Mouse (Mus musculus) hindbrain, embryonic 10.5 days (tissue): ENCODE measurements around the gene Smpd2. TPM values are rescaled to one million over a fixed set of nuclear protein-coding genes. Genes with fewer than 3 reads are reported as not detected.
"Not testable (repeated sequence)": the region's sequence is repeated elsewhere in the genome, so short reads cannot be mapped to it uniquely, and the experiment has no call there.

ENCODE experiments used
- DNase-seq: peaks from one replicate; pipeline ENCODE4 v3.0.0-alpha.2; 2017; ENCODE audit warnings: low spot score
- H3K27ac ChIP-seq: fragments of 300-500 bp; sonication (generic); 2 replicates; pipeline ENCODE4 v1.5.1; 2016; ENCODE audit warnings: mild to moderate bottlenecking, moderate library complexity
- H3K27me3 ChIP-seq: fragments of 300-500 bp; sonication (generic); 2 replicates; pipeline ENCODE4 v1.6.1; 2016; ENCODE audit warnings: mild to moderate bottlenecking; ENCODE audit not compliant: poor library complexity, insufficient read depth, severe bottlenecking
- H3K36me3 ChIP-seq: fragments of 300-500 bp; sonication (generic); 2 replicates; pipeline ENCODE4 v1.6.1; 2016; ENCODE audit warnings: mild to moderate bottlenecking, moderate library complexity
- H3K4me1 ChIP-seq: fragments of 300-500 bp; sonication (generic); replicated peaks from 2 replicates; pipeline ENCODE4 v1.6.1; 2016; ENCODE audit warnings: mild to moderate bottlenecking
- H3K4me3 ChIP-seq: fragments of 300-500 bp; sonication (generic); 2 replicates; pipeline ENCODE4 v1.5.1; 2016; ENCODE audit warnings: mild to moderate bottlenecking, moderate library complexity
- H3K9me3 ChIP-seq: fragments of 300-500 bp; sonication (generic); 2 replicates; pipeline ENCODE4 v1.6.1; 2016; ENCODE audit warnings: mild to moderate bottlenecking, moderate library complexity
- WGBS: fragments of 180-500 bp; shearing (Covaris S2); methylation state at CpG from one replicate; pipeline ENCODE4 v1.1.7; 2016; 5-methylcytosine and 5-hydroxymethylcytosine counted together
- polyA plus RNA-seq: library from polyadenylated mRNA; unstranded; fragments of >200 nt; fragmentation: Nextera tagmentation; extraction: Ambion mirVana; gene quantifications from 2 replicates; pipeline ENCODE4 v1.2.1, GENCODE M21; 2016

Smpd2 gene
- polyA plus RNA-seq, 1 experiment from 2014 or later, result 57.8 TPM

- H3K36me3 ChIP-seq, result peaks cover 10% of the 10 kb centered on the region
- H3K9me3 ChIP-seq, result no peaks in the 10 kb centered on the region
- H3K4me1 ChIP-seq, result peaks cover 31% of the 10 kb centered on the region
- WGBS, result under 1% methylated on average over 23 of the region's 23 CpGs
- no peak for DNase-seq
- H3K4me3 ChIP-seq, result peak overlapping the region; percentile 95
- H3K27me3 ChIP-seq, result no peaks in the 10 kb centered on the region
- H3K27ac ChIP-seq, result peak overlapping the region; percentile 99
These were observed 28.4 kb upstream of the Smpd2 start for GRCm38 (mm10) chr10:41518508-41518980.

GRCm38 (mm10) chr10:41514921-41515320 is 24.8 kb upstream of the Smpd2 start:
- no peak for DNase-seq
- Histone ChIP-seq H3K27ac (no peak overlapping the region), H3K4me3 (no peak overlapping the region), H3K27me3 (no peaks in the 10 kb centered on the region), H3K4me1 (peaks cover 5% of the 10 kb centered on the region; the same call in 1 of the 2 replicates), H3K36me3 (no peaks in the 10 kb centered on the region), H3K9me3 (no peaks in the 10 kb centered on the region)

- no peak for DNase-seq
- H3K9me3 ChIP-seq, result no peaks in the 10 kb centered on the region
- 78% methylated on average over 4 of the region's 4 CpGs for WGBS
- H3K4me3 ChIP-seq, result no peak overlapping the region
- no peaks in the 10 kb centered on the region for H3K36me3 ChIP-seq
- H3K27me3 ChIP-seq, result no peaks in the 10 kb centered on the region
- H3K27ac ChIP-seq, result no peak overlapping the region
- H3K4me1 ChIP-seq, result peaks cover 5% of the 10 kb centered on the region; the same call in 1 of the 2 replicates
These were observed 24.1 kb upstream of the Smpd2 start for GRCm38 (mm10) chr10:41514301-41514700.

DNA sequence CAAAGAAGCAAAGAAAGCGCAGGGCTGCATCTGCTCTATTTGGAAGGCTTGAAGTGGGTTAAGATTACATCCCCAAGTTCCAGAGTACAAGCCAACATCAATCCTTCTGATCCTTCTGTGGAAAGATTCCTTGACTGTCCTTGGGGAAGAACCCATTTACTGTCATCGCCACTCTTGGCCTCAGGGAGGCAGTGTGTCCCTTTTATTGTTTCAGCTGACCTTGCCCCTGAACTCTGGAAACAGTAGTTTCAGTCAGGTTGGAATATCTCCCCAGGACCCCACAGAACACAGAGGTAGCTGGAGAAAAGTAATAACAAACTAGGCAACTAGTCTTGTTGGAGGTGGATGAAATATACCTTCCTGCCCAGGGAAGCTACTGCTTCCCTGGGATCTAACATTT is 19.0 kb upstream of the Smpd2 start:
- Histone ChIP-seq H3K36me3 (no peaks in the 10 kb centered on the region), H3K27me3 (no peaks in the 10 kb centered on the region), H3K4me1 (no peaks in the 10 kb centered on the region), H3K4me3 (no peak overlapping the region), H3K27ac (no peak overlapping the region), H3K9me3 (no peaks in the 10 kb centered on the region)
- WGBS, result 31% methylated on average over 2 of the region's 2 CpGs
- DNase-seq, result no peak

DNA sequence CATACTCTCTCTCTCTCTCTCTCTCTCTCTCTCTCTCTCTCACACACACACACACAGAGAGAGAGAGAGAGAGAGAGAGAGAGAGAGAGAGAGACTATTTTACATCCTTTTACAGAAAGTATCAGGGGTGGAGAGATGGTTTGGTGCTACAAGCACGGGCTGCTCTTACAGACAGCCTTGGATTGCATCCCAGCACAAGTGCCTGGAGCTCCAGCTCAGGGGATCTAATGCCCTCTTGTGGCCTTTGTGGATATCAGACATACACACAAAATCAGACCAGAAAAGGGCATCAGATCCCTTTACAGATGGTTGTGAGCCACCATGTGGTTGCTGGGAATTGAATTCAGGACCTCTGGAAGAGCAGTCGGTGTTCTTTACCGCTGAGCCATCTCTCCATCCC is 15.3 kb upstream of the Smpd2 start:
- not testable (repeated sequence) for H3K4me3 ChIP-seq

DNA sequence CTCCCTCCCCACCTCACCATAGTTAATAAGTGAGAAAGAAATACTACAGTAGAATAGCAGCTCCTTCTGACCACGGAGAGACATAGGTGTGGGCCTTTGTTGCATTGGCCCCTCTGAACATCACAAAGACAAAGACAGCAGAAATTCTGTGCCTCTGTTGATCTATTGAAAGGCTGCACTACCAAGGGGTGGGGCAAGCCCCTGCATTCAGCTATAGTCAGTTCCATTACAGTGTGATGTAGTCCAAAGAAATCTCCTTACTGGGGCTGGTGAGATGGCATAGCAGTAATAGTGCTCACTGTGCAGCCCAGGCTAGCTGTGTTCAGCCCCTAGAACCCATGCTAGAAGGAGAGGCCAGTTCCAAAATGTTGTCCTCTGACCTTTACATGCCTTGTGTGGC is 14.8 kb upstream of the Smpd2 start:
- 92% methylated on average over 1 of the region's 1 CpGs for WGBS
- DNase-seq, result no peak
- H3K9me3 ChIP-seq, result no peaks in the 10 kb centered on the region
- no peak overlapping the region for H3K4me3 ChIP-seq
- H3K27me3 ChIP-seq, result no peaks in the 10 kb centered on the region
- no peaks in the 10 kb centered on the region for H3K36me3 ChIP-seq
- H3K27ac ChIP-seq, result no peak overlapping the region
- no peaks in the 10 kb centered on the region for H3K4me1 ChIP-seq

More for the DNA sequence above, 15.3 kb upstream of the Smpd2 start:
- not testable (repeated sequence) for H3K4me1 ChIP-seq, H3K27me3 ChIP-seq, H3K36me3 ChIP-seq, H3K27ac ChIP-seq, H3K9me3 ChIP-seq
- WGBS, result 3% methylated on average over 3 of the region's 3 CpGs
- DNase-seq, result peak; percentile 63

DNA sequence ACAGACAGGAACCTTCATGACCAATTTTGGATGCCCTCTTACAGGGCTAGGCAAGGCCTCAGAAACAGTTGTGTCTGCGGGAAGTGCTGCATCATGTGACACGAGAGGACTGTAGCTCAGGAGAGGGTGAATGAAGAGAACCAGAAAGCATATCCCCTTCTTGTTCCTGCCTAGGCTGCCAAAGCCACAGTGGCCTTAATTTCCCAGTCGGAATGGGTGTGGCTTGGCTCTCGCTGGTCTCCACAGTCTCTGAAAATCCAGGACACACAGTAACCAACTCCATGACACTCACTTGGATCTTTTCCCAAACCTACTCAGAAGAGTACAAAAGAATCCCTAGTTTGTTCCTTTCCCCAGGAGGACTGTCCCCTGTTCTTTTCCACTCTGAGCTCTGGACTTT is 10.8 kb upstream of the Smpd2 start:
- Histone ChIP-seq H3K36me3 (no peaks in the 10 kb centered on the region), H3K27ac (no peak overlapping the region), H3K4me3 (no peak overlapping the region), H3K27me3 (no peaks in the 10 kb centered on the region), H3K9me3 (no peaks in the 10 kb centered on the region), H3K4me1 (no peaks in the 10 kb centered on the region)
- WGBS, result 72% methylated on average over 4 of the region's 4 CpGs
- DNase-seq, result no peak

DNA sequence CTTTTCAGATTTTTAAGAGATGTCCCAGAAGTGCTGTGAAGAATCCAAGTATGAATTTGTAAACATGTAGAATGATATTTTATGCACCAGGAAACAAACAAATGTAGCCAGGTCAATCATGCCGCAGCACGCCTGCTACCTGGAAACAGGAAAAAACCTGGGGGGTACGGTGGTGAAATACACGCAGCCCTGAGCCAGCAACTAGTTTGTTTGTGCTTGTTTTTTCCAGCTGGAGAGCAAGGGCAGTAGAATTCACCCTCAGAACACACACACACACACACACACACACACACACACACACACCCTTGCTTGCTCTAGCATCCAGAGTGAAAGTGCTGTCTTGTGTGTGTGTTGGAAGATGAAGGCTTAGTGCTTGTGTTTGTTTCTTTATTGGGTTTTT is 942 bp upstream of the Smpd2 start:
- DNase-seq, result no peak
- 50% methylated on average over 4 of the region's 4 CpGs for WGBS
- H3K4me3 ChIP-seq, result no peak overlapping the region; the same call in 1 of the 2 replicates

DNA sequence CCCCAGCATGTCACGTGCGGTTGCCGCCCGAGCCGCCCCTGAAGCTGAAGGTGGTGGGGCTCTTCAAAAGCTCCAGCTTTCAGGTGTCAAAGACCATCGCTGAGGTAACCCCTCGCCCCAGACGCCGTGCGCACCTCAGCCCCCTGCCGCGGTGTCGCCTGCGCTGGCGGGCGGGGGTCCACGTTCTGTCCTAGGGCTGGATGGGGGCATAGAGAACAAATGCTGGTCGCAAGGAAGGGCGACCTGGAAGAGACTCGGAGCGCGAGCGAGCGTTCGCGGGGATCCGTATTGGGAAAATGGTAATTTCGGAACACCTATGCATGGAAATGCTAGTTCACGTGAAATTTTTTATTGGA is 327 bp upstream of the Smpd2 start:
- H3K4me3 ChIP-seq, result peak overlapping the region; percentile 62
- no peaks in the 10 kb centered on the region for H3K9me3 ChIP-seq
- 1% methylated on average over 29 of the region's 29 CpGs for WGBS
- peaks cover 33% of the 10 kb centered on the region for H3K36me3 ChIP-seq
- DNase-seq, result no peak
- no peaks in the 10 kb centered on the region for H3K27me3 ChIP-seq
- peaks cover 36% of the 10 kb centered on the region for H3K4me1 ChIP-seq
- peak overlapping the region; percentile 93 for H3K27ac ChIP-seq

More for the DNA sequence above, 942 bp upstream of the Smpd2 start:
- no peaks in the 10 kb centered on the region for H3K27me3 ChIP-seq
- H3K27ac ChIP-seq, result no peak overlapping the region
- no peaks in the 10 kb centered on the region for H3K9me3 ChIP-seq
- peaks cover 36% of the 10 kb centered on the region for H3K4me1 ChIP-seq
- H3K36me3 ChIP-seq, result peaks cover 27% of the 10 kb centered on the region

DNA sequence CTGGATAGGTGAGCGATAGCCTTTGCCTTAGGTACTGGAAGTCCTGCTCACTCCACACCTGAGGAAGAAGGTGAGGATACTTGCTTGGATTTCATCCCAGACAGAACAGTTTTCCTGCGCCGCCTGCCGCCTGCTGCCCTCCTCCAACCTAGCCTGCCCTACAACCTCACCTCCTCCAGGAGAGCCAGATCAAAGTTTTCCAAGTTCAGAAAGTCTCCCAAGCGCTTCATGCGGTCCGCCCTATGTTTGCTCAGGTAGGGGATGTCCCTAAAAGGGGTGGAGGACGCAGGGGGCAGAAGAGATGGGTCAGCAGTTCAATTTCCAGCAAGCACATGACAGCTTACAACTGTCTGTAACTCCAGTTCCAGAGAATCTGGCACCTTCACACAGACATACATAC is 875 bp downstream of the Smpd2 start:
- Histone ChIP-seq H3K36me3 (peaks cover 45% of the 10 kb centered on the region), H3K27me3 (no peaks in the 10 kb centered on the region), H3K27ac (peak overlapping the region; percentile 93), H3K9me3 (no peaks in the 10 kb centered on the region), H3K4me3 (peak overlapping the region; percentile 62), H3K4me1 (peaks cover 36% of the 10 kb centered on the region)
- no peak for DNase-seq
- WGBS, result 35% methylated on average over 8 of the region's 8 CpGs

- 50% methylated on average over 7 of the region's 7 CpGs for WGBS
- Histone ChIP-seq H3K27ac (0 out of 2 replicates have a peak overlapping the region, but pooled peaks have one; percentile 93), H3K4me3 (peak overlapping the region; percentile 62), H3K27me3 (no peaks in the 10 kb centered on the region), H3K36me3 (peaks cover 49% of the 10 kb centered on the region), H3K9me3 (no peaks in the 10 kb centered on the region), H3K4me1 (peaks cover 36% of the 10 kb centered on the region)
- no peak for DNase-seq
These were observed 1.3 kb downstream of the Smpd2 start for GRCm38 (mm10) chr10:41488877-41489276.

DNA sequence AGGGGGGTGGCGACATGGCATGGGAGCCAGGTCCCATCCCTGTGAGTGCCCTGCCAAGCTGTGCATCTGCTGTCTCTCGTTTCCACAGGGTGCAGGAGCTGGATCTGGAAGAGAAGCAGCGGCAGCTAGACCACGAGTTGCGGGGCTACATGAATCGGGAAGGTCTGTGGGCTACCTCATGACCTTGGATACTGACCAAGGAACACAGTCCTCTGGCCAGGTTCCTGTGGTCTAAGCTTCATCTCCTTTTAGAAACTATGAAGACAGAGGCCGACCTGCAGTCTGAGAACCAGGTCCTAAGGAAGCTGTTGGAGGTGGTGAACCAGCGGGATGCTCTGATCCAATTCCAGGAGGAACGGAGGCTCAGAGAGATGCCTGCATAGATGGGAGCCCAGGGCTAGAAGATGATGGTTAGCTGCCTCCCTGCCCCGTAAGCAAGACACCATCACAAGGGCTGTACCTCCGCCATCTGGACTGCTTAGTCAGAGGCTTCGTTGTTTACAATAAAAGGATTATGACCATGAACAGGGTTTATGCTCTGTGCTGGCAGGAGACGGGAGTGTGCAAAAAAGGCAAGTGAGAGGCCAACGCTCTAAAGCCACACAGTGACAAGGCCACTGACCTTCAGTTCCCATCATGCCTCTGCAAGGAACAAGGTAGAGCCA is 3.5 kb downstream of the Smpd2 start:
- DNase-seq, result no peak
- Histone ChIP-seq H3K27ac (no peak overlapping the region), H3K36me3 (peaks cover 72% of the 10 kb centered on the region), H3K9me3 (no peaks in the 10 kb centered on the region), H3K4me3 (no peak overlapping the region), H3K27me3 (no peaks in the 10 kb centered on the region), H3K4me1 (peaks cover 36% of the 10 kb centered on the region)
- 87% methylated on average over 14 of the region's 14 CpGs for WGBS

GRCm38 (mm10) chr10:41485778-41486177 is 4.4 kb downstream of the Smpd2 start:
- H3K36me3 ChIP-seq, result peaks cover 80% of the 10 kb centered on the region
- 91% methylated on average over 16 of the region's 16 CpGs for WGBS
- no peak for DNase-seq

GRCm38 (mm10) chr10:41482446-41482845 is 7.7 kb downstream of the Smpd2 start:
- Histone ChIP-seq H3K9me3 (no peaks in the 10 kb centered on the region), H3K36me3 (peaks cover 94% of the 10 kb centered on the region), H3K27ac (no peak overlapping the region), H3K4me1 (peaks cover 35% of the 10 kb centered on the region), H3K4me3 (no peak overlapping the region), H3K27me3 (no peaks in the 10 kb centered on the region)
- no peak for DNase-seq
- 90% methylated on average over 7 of the region's 7 CpGs for WGBS

More at GRCm38 (mm10) chr10:41485778-41486177, 4.4 kb downstream of the Smpd2 start:
- no peaks in the 10 kb centered on the region for H3K27me3 ChIP-seq
- no peaks in the 10 kb centered on the region for H3K9me3 ChIP-seq
- H3K4me1 ChIP-seq, result peaks cover 43% of the 10 kb centered on the region
- no peak overlapping the region for H3K4me3 ChIP-seq
- no peak overlapping the region for H3K27ac ChIP-seq
